Mouse (Mus musculus) spleen, adult 18-20 months (tissue): Measurements from ENCODE around the gene Brk1.

Experiments used
- DNase-seq, 2 experiments: peaks; one replicate each; pipeline ENCODE4 v3.0.0; 2022; ENCODE audit warnings: mixed read lengths in 2 of 2

Gene Brk1

GRCm38 (mm10) chr6:113623941-113624751 is 19.6 kb downstream of the Brk1 start, which contains the start of gene Vhl:
Gene Vhl (plus strand): TSS chr6:113623959.
- DNase-seq = peak; percentile 77 to 86

- no peak for DNase-seq
These were observed 20.6 kb downstream of the Brk1 start for GRCm38 (mm10) chr6:113624989-113625770.

GRCm38 (mm10) chr6:113630322-113630721 is 25.8 kb downstream of the Brk1 start:
- DNase-seq = no peak

DNA sequence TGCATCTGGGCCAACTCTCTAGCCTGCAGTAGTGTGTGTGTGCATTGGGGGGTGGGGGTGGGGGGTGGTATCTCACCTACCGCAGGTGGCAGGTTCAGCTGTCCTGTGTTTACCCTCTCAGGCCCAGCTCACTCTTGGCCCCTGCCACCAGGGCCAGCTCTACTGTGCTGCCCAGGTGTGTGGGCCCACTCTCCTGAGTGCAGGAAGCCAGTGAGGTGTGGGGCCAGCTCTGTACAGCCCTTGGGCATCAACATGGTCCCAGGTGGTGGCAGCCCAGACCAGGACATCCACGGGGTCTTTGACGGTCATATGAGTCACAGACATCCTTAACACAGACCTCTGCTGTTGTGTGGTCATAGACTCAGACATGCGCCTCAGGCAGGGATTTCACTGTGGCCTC is 28.3 kb downstream of the Brk1 start:
- no peak for DNase-seq

GRCm38 (mm10) chr6:113638302-113639040 is 33.9 kb downstream of the Brk1 start, which contains the start of gene Irak2:
Gene Irak2 (plus strand): TSS chr6:113638467.
- DNase-seq = peak; percentile 94 to 99

GRCm38 (mm10) chr6:113639201-113639600 is 34.6 kb downstream of the Brk1 start:
- DNase-seq = no peak

GRCm38 (mm10) chr6:113642605-113643004 is 38.0 kb downstream of the Brk1 start:
- no peak for DNase-seq

DNA sequence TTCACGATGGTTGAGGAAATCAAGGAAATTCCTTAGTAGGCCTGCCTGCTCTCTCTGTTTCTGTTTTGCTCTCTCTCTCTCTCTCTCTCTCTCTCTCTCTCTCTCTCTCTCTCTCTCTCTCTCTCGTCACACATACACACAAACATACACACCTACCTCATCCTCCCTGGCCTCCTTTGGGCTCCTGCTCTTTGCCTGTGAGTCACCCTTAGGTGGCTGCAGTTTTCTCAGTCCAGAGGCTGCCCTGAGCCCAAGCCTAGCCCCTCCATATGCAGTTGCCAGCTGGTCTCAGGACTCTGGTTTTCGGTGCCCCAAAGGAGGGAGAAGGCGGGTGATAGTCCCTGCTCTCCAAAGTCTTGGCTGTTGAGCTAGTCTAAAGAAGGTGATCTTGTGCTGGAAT is 38.4 kb downstream of the Brk1 start:
- no peak for DNase-seq

DNA sequence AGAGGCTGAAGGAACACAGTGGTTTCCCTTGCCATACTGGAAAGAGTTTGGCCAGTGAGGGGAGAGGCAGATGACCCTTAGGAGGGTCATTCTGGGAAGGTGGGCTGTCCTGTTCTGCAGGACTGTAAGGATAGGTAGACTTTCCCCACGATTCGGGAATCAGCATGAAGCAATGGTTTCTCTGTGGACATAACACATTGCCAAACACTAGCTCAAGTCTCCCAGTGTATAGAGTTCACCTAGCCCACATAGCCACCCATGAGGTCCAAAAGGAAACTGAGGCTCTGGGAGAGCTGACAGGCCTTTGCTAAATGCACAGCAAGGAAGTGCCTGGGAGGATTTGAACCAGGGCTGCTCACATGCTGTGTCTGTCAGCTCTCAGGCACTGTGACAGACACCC is 39.4 kb downstream of the Brk1 start:
- DNase-seq = no peak

GRCm38 (mm10) chr6:113644808-113645207 is 40.2 kb downstream of the Brk1 start:
- DNase-seq = no peak

GRCm38 (mm10) chr6:113649346-113650196 is 45.0 kb downstream of the Brk1 start:
- DNase-seq = no peak

GRCm38 (mm10) chr6:113650197-113650640 is 45.6 kb downstream of the Brk1 start:
- DNase-seq = peak in 1 of 2 experiments; percentile 37

DNA sequence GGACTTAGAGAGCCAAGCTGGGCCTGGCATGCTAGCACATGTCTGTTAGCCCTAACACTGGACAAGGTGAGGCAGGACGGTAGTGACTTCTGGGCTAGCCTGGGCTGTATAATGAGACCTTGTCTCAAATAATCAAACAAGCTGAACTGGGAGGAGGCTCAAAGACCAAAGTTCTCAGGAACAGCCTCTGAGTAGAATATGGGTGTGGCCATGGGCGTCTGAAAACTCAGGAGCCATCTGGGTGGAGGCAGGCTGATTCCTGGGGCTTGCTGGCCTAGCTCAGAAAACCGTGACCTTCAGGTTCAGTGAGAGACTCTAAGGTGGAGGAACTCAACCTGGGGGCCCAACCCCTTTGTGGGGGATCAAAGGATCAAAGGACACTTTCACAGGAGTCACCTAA is 47.1 kb downstream of the Brk1 start:
- DNase-seq = no peak

- DNase-seq = no peak
These were observed 49.0 kb downstream of the Brk1 start for GRCm38 (mm10) chr6:113653551-113653950.

DNA sequence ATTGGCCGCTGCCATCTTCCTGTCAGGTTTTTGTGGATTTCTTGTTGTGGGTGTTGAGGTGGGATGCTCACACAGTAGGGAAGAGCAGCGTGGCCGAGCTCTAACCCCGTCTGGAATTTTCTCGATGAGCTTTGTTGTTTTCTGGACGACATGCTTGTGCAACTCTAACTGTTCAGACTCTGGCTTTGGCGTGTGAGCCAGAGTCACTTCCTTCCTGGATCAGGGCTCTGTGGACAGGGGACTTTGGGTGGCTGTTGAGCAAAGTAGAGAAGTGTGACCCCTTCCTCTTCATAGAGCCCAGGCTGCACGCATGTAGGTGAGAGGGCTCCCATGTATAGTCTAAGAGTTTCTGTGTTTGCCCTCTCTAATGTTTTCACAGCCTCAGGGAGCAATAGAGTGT is 49.5 kb downstream of the Brk1 start:
- DNase-seq = no peak

DNA sequence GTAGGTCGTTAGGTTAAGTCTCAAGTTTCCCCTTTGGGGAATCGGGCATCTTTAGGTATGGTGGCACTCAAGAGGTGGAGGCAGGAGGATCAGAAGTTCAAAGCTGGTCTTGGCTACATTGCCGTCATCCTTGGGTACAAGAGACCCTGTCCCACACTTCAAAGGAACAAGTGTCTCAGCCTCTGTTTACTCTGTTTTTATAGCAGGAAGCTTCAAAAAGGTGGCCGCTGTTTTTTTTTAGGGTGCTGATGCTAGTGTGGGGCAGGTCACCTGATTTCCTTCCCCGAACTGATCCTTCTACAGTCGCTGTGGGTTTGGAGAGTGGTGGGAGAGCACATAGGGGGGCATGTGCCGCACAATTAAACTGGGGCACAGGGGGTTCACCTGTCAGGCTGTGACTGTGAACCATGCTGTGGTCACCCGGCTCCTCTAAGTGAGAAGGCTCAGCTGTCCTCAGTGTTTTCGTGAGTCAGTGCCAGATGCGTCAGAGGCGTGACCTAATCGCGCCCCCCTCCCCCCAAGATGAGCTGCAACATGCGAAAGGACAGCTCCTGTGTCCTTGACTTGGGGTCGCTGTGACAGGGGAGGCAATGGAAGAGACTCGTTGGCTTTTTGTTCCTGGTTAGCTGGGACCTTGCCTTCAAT is 50.3 kb downstream of the Brk1 start:
- no peak for DNase-seq

DNA sequence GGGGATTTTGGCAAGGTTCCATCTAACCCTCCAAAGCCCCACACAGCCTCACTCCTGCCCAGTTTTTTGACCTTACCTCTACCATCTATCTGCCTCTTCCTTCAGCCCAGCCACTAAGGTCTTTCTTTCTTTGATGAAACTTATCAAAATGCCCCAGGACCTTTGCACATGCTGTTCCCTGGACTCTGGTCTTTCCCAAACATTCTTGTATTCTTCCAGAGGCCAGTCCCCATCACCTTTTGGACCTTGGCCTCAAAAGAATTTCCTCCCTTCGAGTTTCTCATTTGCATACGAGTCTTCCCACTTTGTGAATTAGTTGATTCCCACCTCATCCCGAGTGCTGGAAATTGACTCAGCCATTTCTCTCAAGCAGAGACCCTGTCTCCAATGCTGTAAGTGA is 50.9 kb downstream of the Brk1 start:
- no peak for DNase-seq

DNA sequence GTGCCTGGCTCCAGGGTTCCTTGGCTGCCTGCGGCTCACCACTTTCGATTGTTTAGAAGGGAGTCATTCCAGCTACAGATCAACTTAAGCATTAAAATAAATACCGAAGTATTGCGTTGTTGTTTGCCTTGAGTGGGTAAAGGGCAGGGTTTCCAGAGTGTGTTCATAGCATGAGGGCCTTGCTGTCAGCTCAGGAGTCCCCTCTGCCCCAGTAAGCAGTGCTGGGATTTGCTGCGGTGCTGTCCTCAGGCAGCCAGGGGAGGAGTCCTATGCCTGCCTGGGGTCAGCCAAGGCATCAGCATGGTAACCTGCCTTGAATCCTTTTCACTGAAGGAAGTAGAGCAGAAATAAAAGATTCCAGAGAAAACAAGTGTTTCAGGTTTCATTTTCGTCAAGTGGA is 52.3 kb downstream of the Brk1 start:
- DNase-seq = no peak

DNA sequence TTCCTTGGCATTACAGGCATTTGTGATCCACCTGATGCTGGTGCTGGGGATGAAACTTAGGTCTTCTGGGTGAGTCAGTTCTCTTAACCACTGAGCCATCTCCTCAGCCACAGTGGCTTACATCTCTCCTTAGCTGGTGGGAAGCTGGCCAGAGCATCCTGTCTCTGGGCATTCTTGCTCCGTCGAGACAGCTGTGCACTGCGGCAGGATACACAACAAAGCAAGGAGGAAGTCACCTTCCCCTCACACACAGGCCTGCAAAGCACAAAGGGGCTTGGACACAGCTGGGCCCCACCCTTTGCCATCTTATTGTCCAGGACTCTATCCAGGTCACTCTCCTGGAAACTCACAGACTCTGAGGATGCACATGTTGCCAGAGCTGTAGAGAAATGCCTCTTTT is 53.7 kb downstream of the Brk1 start:
- DNase-seq = no peak

DNA sequence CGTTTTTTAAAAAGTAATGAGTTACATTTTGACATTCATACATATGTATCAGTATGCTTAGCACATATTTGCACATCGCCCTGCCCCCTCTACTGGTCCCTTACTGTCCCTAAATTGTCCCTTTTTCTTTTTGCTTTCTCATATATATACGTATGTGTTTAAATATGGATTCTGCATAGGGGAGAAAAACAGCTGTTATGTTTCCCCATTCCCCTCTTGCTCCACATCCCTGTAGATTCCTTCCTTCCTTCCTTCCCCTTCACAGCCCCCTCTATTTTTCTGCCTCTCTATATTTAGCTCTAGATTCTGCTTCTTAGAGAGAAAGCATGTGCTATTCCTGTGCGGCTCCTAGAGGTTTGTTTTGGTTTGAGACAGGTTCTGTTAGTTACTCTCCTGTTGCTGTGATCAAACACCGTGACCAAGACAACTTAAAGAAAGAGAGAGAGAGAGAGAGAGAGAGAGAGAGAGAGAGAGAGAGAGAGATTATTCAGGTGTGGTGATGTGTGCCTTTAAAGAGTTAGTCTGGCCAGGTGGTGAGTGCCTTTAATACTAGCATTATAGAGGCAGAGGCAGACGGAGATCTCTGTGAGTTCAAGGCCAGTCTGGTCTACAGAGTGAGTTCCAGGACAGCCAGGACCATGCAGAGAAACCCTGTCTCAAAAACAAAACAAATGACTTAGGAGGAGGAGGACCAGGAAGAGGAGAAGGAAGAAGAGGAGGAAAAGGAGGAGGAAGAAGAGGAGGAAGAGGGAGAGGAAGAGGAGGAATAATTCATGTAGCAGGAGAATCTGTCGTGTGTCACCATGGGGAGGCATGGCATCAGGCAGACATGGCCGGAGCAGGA is 55.3 kb downstream of the Brk1 start:
- no peak for DNase-seq
